Mouse (Mus musculus) megakaryocyte, embryonic 14.5 days (primary cell): Measurements from ENCODE around the gene Vps13d.

Experiments used
- FLI1 ChIP-seq: IDR thresholded peaks from 2 replicates; pipeline ENCODE4 v1.6.1; 2012; ENCODE audit warnings: low read length, inconsistent platforms, mixed read lengths
- GATA1 ChIP-seq: IDR thresholded peaks from 3 replicates; pipeline ENCODE4 v1.6.1; 2012; ENCODE audit warnings: mixed read lengths, low read length, inconsistent platforms, borderline replicate concordance

- TF ChIP-seq GATA1 (no peak), FLI1 (no peak)
These were observed 92.7 kb downstream of the Vps13d start for GRCm38 (mm10) chr4:145101823-145102718.
